Mouse (Mus musculus): ENCODE measurements at regions not wholly inside any gene's neighbourhood (a gene's known extent, or its start where the extent isn't known, plus 50 kb on each side); places are given as distances from the start of the nearest gene placed in this dataset.

DNA sequence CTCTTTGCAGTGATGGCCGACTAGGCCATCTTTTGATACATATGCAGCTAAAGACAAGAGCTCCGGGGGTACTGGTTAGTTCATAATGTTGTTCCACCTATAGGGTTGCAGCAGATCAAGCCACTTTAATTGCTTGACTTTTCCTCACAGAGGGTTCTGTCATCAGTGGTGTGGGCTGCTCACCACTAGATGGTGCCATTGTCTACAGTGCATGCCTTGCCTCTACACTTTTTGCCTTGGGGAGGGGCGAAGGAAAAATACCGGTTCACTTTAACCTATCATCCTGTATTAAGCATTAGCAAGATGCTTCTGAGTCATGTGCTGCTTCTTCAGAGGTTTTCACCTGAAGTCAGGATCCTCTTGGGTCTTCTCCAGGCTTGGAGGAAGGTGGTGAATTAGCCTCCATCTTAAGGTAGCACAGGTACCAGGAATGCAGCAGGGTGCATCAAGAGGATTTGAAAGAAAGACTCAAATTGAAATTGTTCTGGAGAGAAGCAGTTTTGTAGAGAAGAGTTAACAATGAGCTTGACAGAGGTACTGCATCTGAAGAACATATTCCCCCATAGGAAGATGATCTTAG, 71.6 kb upstream of the Atp10a start:
- peak; percentile 68 for TF ChIP-seq CTCF (IDR thresholded peaks at IDR 0.05; ENCODE audit: low read depth, low read length)
- TF ChIP-seq EP300 (IDR thresholded peaks at IDR 0.05; ENCODE audit: insufficient read depth, low read depth, low read length), result no peak

Data from ES-Bruce4 (cell line).